Mouse (Mus musculus): ENCODE measurements at regions not wholly inside any gene's neighbourhood (a gene's known extent, or its start where the extent isn't known, plus 50 kb on each side); places are given as distances from the start of the nearest gene placed in this dataset.

- TF ChIP-seq CTCF (IDR thresholded peaks at IDR 0.05; ENCODE audit: borderline replicate concordance, insufficient read depth, low read depth, low read length): no peak
- TF ChIP-seq POLR2A (IDR thresholded peaks at IDR 0.05; ENCODE audit: borderline replicate concordance, insufficient read depth, low read length): no peak
Observed at GRCm38 (mm10) chr2:78059801-78060416, 113.7 kb upstream of the Cwc22 start.
